Mouse (Mus musculus): Measurements from ENCODE around the gene Ell3. TPM values are rescaled to one million over a fixed set of nuclear protein-coding genes. Genes with fewer than 3 reads are reported as not detected.
A peak's percentile ranks its signal among the peaks of the same experiment; 100 is the strongest.

The Ell3 gene
- polyA plus RNA-seq, 1 experiment from 2014 or later, result 2.9 TPM

- Histone ChIP-seq H3K27ac (ENCODE audit: low read length) (no peak overlapping the region), H3K4me2 (ENCODE audit: low read length) (no peak overlapping the region), H3K9me3 (replicated peaks; ENCODE audit: control insufficient read depth, low read length, poor library complexity, severe bottlenecking) (no peaks in the 10 kb centered on the region), H3K4me3 (ENCODE audit: low read depth, low read length) (no peak overlapping the region), H3K27me3 (ENCODE audit: control insufficient read depth, insufficient read depth, low read depth, low read length) (peaks cover 15% of the 10 kb centered on the region), H3K4me1 (ENCODE audit: control insufficient read depth, insufficient read depth, low read length) (peaks cover 7% of the 10 kb centered on the region; the same call in 1 of the 2 replicates), H3K9ac (ENCODE audit: low read depth, low read length) (no peak overlapping the region), H3K36me3 (ENCODE audit: control insufficient read depth, insufficient read depth, low read length) (peaks cover 19% of the 10 kb centered on the region)
- ATAC-seq, result no peak
- 59% methylated on average over 5 of the region's 5 CpGs for WGBS
Measured at GRCm38 (mm10) chr2:121440834-121441605, 3.1 kb downstream of the Ell3 start.

GRCm38 (mm10) chr2:121439746-121440145 lies 4.3 kb downstream of the Ell3 start:
- Histone ChIP-seq H3K4me2 (ENCODE audit: low read length) (no peak overlapping the region), H3K27ac (ENCODE audit: low read length) (no peak overlapping the region), H3K9ac (ENCODE audit: low read depth, low read length) (no peak overlapping the region), H3K9me3 (replicated peaks; ENCODE audit: control insufficient read depth, low read length, poor library complexity, severe bottlenecking) (no peaks in the 10 kb centered on the region), H3K36me3 (ENCODE audit: control insufficient read depth, insufficient read depth, low read length) (peaks cover 23% of the 10 kb centered on the region), H3K4me3 (ENCODE audit: low read depth, low read length) (no peak overlapping the region), H3K4me1 (ENCODE audit: control insufficient read depth, insufficient read depth, low read length) (peaks cover 7% of the 10 kb centered on the region; the same call in 1 of the 2 replicates), H3K27me3 (ENCODE audit: control insufficient read depth, insufficient read depth, low read depth, low read length) (peaks cover 15% of the 10 kb centered on the region)
- WGBS, result 81% methylated on average over 4 of the region's 4 CpGs
- ATAC-seq, result no peak

GRCm38 (mm10) chr2:121434854-121435253 lies 9.2 kb downstream of the Ell3 start:
- Histone ChIP-seq H3K9ac (ENCODE audit: low read depth, low read length) (no peak overlapping the region), H3K27ac (ENCODE audit: low read length) (no peak overlapping the region), H3K9me3 (replicated peaks; ENCODE audit: control insufficient read depth, low read length, poor library complexity, severe bottlenecking) (no peaks in the 10 kb centered on the region), H3K4me1 (ENCODE audit: control insufficient read depth, insufficient read depth, low read length) (no peaks in the 10 kb centered on the region), H3K4me2 (ENCODE audit: low read length) (no peak overlapping the region), H3K27me3 (ENCODE audit: control insufficient read depth, insufficient read depth, low read depth, low read length) (no peaks in the 10 kb centered on the region), H3K4me3 (ENCODE audit: low read depth, low read length) (no peak overlapping the region), H3K36me3 (ENCODE audit: control insufficient read depth, insufficient read depth, low read length) (peaks cover 55% of the 10 kb centered on the region)
- 100% methylated on average over 1 of the region's 1 CpGs for WGBS
- no peak for ATAC-seq

GRCm38 (mm10) chr2:121425890-121426289 lies 18.2 kb downstream of the Ell3 start:
- 100% methylated on average over 2 of the region's 2 CpGs for WGBS
- Histone ChIP-seq H3K4me2 (ENCODE audit: low read length) (no peak overlapping the region), H3K4me1 (ENCODE audit: control insufficient read depth, insufficient read depth, low read length) (no peaks in the 10 kb centered on the region), H3K9ac (ENCODE audit: low read depth, low read length) (no peak overlapping the region), H3K36me3 (ENCODE audit: control insufficient read depth, insufficient read depth, low read length) (peaks cover 41% of the 10 kb centered on the region), H3K9me3 (replicated peaks; ENCODE audit: control insufficient read depth, low read length, poor library complexity, severe bottlenecking) (no peaks in the 10 kb centered on the region), H3K27ac (ENCODE audit: low read length) (no peak overlapping the region), H3K27me3 (ENCODE audit: control insufficient read depth, insufficient read depth, low read depth, low read length) (no peaks in the 10 kb centered on the region), H3K4me3 (ENCODE audit: low read depth, low read length) (no peak overlapping the region)
- ATAC-seq, result no peak

GRCm38 (mm10) chr2:121423166-121423565 lies 20.9 kb downstream of the Ell3 start:
- 91% methylated on average over 2 of the region's 2 CpGs for WGBS
- no peak overlapping the region for H3K27ac ChIP-seq (ENCODE audit: low read length)
- no peak overlapping the region for H3K9ac ChIP-seq (ENCODE audit: low read depth, low read length)
- no peak overlapping the region for H3K4me3 ChIP-seq (ENCODE audit: low read depth, low read length)
- H3K36me3 ChIP-seq (ENCODE audit: control insufficient read depth, insufficient read depth, low read length), result peaks cover 26% of the 10 kb centered on the region; the same call in 1 of the 2 replicates
- no peak for ATAC-seq
- no peaks in the 10 kb centered on the region for H3K9me3 ChIP-seq (replicated peaks; ENCODE audit: control insufficient read depth, low read length, poor library complexity, severe bottlenecking)
- no peak overlapping the region for H3K4me2 ChIP-seq (ENCODE audit: low read length)
- H3K4me1 ChIP-seq (ENCODE audit: control insufficient read depth, insufficient read depth, low read length), result no peaks in the 10 kb centered on the region
- H3K27me3 ChIP-seq (ENCODE audit: control insufficient read depth, insufficient read depth, low read depth, low read length), result no peaks in the 10 kb centered on the region

GRCm38 (mm10) chr2:121418476-121418875 lies 25.6 kb downstream of the Ell3 start:
- Histone ChIP-seq H3K9me3 (replicated peaks; ENCODE audit: control insufficient read depth, low read length, poor library complexity, severe bottlenecking) (no peaks in the 10 kb centered on the region), H3K4me1 (ENCODE audit: control insufficient read depth, insufficient read depth, low read length) (peaks cover 20% of the 10 kb centered on the region), H3K27me3 (ENCODE audit: control insufficient read depth, insufficient read depth, low read depth, low read length) (no peaks in the 10 kb centered on the region), H3K9ac (ENCODE audit: low read depth, low read length) (no peak overlapping the region), H3K4me3 (ENCODE audit: low read depth, low read length) (no peak overlapping the region), H3K36me3 (ENCODE audit: control insufficient read depth, insufficient read depth, low read length) (peaks cover 11% of the 10 kb centered on the region; the same call in 1 of the 2 replicates), H3K27ac (ENCODE audit: low read length) (no peak overlapping the region), H3K4me2 (ENCODE audit: low read length) (no peak overlapping the region)
- WGBS, result 97% methylated on average over 3 of the region's 3 CpGs
- no peak for ATAC-seq

GRCm38 (mm10) chr2:121416356-121416755 lies 27.7 kb downstream of the Ell3 start:
- H3K27ac ChIP-seq (ENCODE audit: low read length), result no peak overlapping the region
- 96% methylated on average over 6 of the region's 6 CpGs for WGBS

GRCm38 (mm10) chr2:121415591-121415990 lies 28.5 kb downstream of the Ell3 start:
- Histone ChIP-seq H3K36me3 (ENCODE audit: control insufficient read depth, insufficient read depth, low read length) (no peaks in the 10 kb centered on the region), H3K4me3 (ENCODE audit: low read depth, low read length) (peak overlapping the region; percentile 99; the same call in 1 of the 2 replicates), H3K9me3 (replicated peaks; ENCODE audit: control insufficient read depth, low read length, poor library complexity, severe bottlenecking) (no peaks in the 10 kb centered on the region), H3K27me3 (ENCODE audit: control insufficient read depth, insufficient read depth, low read depth, low read length) (no peaks in the 10 kb centered on the region), H3K9ac (ENCODE audit: low read depth, low read length) (no peak overlapping the region), H3K27ac (ENCODE audit: low read length) (no peak overlapping the region), H3K4me1 (ENCODE audit: control insufficient read depth, insufficient read depth, low read length) (peaks cover 26% of the 10 kb centered on the region), H3K4me2 (ENCODE audit: low read length) (peak overlapping the region; percentile 79)
- WGBS, result 89% methylated on average over 3 of the region's 3 CpGs
- no peak for ATAC-seq

More at GRCm38 (mm10) chr2:121416356-121416755, 27.7 kb downstream of the Ell3 start:
- H3K9ac ChIP-seq (ENCODE audit: low read depth, low read length), result no peak overlapping the region
- H3K27me3 ChIP-seq (ENCODE audit: control insufficient read depth, insufficient read depth, low read depth, low read length), result no peaks in the 10 kb centered on the region
- H3K4me2 ChIP-seq (ENCODE audit: low read length), result no peak overlapping the region
- no peak overlapping the region for H3K4me3 ChIP-seq (ENCODE audit: low read depth, low read length)
- ATAC-seq, result no peak
- peaks cover 26% of the 10 kb centered on the region for H3K4me1 ChIP-seq (ENCODE audit: control insufficient read depth, insufficient read depth, low read length)
- H3K9me3 ChIP-seq (replicated peaks; ENCODE audit: control insufficient read depth, low read length, poor library complexity, severe bottlenecking), result no peaks in the 10 kb centered on the region
- H3K36me3 ChIP-seq (ENCODE audit: control insufficient read depth, insufficient read depth, low read length), result no peaks in the 10 kb centered on the region

GRCm38 (mm10) chr2:121415103-121415502 lies 29.0 kb downstream of the Ell3 start:
- H3K36me3 ChIP-seq (ENCODE audit: control insufficient read depth, insufficient read depth, low read length), result no peaks in the 10 kb centered on the region
- no peaks in the 10 kb centered on the region for H3K27me3 ChIP-seq (ENCODE audit: control insufficient read depth, insufficient read depth, low read depth, low read length)
- WGBS, result 69% methylated on average over 3 of the region's 3 CpGs
- peaks cover 26% of the 10 kb centered on the region for H3K4me1 ChIP-seq (ENCODE audit: control insufficient read depth, insufficient read depth, low read length)
- H3K4me2 ChIP-seq (ENCODE audit: low read length), result peak overlapping the region; percentile 79
- H3K9me3 ChIP-seq (replicated peaks; ENCODE audit: control insufficient read depth, low read length, poor library complexity, severe bottlenecking), result no peaks in the 10 kb centered on the region
- H3K9ac ChIP-seq (ENCODE audit: low read depth, low read length), result peak overlapping the region; percentile 49
- no peak for ATAC-seq
- no peak overlapping the region for H3K27ac ChIP-seq (ENCODE audit: low read length)
- H3K4me3 ChIP-seq (ENCODE audit: low read depth, low read length), result peak overlapping the region; percentile 99
